Mouse (Mus musculus) liver, embryonic 12.5 days (tissue): ENCODE data around the gene Tipin. TPM values are rescaled to one million over a fixed set of nuclear protein-coding genes. Genes with fewer than 3 reads are reported as not detected.

Source experiments
- ATAC-seq: fragments of 200-750 bp; cut with Nextera tagmentation; 2 replicates; pipeline ENCODE4 v1.8.0; 2017; ENCODE audit warnings: moderate number of reproducible peaks, mild to moderate bottlenecking, moderate library complexity
- H3K27ac ChIP-seq: fragments of 300-500 bp; sonication (generic); 2 replicates; pipeline ENCODE4 v1.5.1; 2016; ENCODE audit warnings: mild to moderate bottlenecking
- H3K27me3 ChIP-seq: fragments of 300-500 bp; sonication (generic); replicated peaks from 2 replicates; pipeline ENCODE4 v1.6.1; 2016; ENCODE audit warnings: mild to moderate bottlenecking, moderate library complexity
- H3K36me3 ChIP-seq: fragments of 300-500 bp; sonication (generic); 2 replicates; pipeline ENCODE4 v1.6.1; 2016; ENCODE audit warnings: mild to moderate bottlenecking, moderate library complexity
- H3K4me1 ChIP-seq: fragments of 300-500 bp; sonication (generic); 2 replicates; pipeline ENCODE4 v1.6.1; 2016
- H3K4me2 ChIP-seq: fragments of 300-500 bp; sonication (generic); 2 replicates; pipeline ENCODE4 v1.6.1; 2016; ENCODE audit warnings: mild to moderate bottlenecking, moderate library complexity
- H3K4me3 ChIP-seq: fragments of 300-500 bp; sonication (generic); 2 replicates; pipeline ENCODE4 v1.5.1; 2016; ENCODE audit warnings: mild to moderate bottlenecking, moderate library complexity
- H3K9ac ChIP-seq: fragments of 300-500 bp; sonication (generic); 2 replicates; pipeline ENCODE4 v1.6.1; 2016; ENCODE audit warnings: mild to moderate bottlenecking, moderate library complexity
- H3K9me3 ChIP-seq: fragments of 300-500 bp; sonication (generic); replicated peaks from 2 replicates; pipeline ENCODE4 v1.6.1; 2016; ENCODE audit warnings: mild to moderate bottlenecking, moderate library complexity
- WGBS: fragments of 180-500 bp; shearing (Covaris S2); methylation state at CpG from one replicate; pipeline ENCODE4 v1.1.7; 2016; ENCODE audit not compliant: insufficient replicate concordance; 5-methylcytosine and 5-hydroxymethylcytosine counted together
- polyA plus RNA-seq: library from polyadenylated mRNA; unstranded; fragments of >200 nt; fragmentation: Nextera tagmentation; extraction: Ambion mirVana; gene quantifications from 2 replicates; pipeline ENCODE4 v1.2.1, GENCODE M21; 2016

The Tipin gene
- 269 and 280 TPM in 2 replicates for polyA plus RNA-seq

DNA sequence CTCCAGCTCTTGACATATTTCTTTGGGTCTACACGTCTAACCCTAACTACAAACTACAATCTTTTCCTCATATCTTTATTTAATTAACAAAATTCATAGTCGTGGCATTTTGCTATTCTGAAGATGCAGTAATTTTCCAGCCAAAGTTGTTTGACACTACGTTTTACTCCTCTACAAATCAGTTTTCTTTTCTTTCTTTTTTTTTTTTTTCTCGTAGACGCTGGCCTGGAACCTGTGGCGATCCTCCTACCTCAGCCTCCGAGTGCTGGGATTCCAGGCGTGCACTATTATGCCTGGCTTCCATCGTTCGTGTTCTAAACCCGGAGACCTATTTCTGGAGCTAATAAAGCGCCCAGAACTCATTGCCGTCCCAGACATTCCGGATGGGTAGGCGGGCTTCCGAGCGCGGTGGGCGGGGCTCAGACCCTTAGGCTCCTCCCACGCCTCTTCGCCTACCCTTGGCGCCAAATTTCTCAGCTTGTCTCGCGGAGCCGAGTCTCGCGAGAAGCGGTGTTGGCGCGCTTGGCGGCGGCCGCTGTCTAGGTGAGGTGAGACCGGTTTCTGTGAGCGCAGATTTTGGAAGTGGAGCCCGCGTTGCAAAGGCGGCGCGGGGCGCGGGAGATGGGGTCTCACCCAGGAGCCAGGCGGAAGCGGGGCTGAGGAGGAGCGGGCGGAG, at the start of gene Tipin:
Gene Tipin, plus strand, starts transcription at position 477 of the 676 bp plus-strand sequence.
- peaks cover 35% of the 10 kb centered on the region for H3K4me1 ChIP-seq
- ATAC-seq: peak; percentile 88
- WGBS: under 1% methylated on average over 46 of the region's 46 CpGs
- peaks cover 29% of the 10 kb centered on the region for H3K36me3 ChIP-seq
- H3K4me2 ChIP-seq: peak within 1 kb of the TSS; percentile 82
- no peaks in the 10 kb centered on the region for H3K27me3 ChIP-seq
- H3K4me3 ChIP-seq: peak within 1 kb of the TSS; percentile 94
- peak within 1 kb of the TSS; percentile 93 for H3K27ac ChIP-seq
- H3K9me3 ChIP-seq: no peaks in the 10 kb centered on the region
- H3K9ac ChIP-seq: peak within 1 kb of the TSS; percentile 97

DNA sequence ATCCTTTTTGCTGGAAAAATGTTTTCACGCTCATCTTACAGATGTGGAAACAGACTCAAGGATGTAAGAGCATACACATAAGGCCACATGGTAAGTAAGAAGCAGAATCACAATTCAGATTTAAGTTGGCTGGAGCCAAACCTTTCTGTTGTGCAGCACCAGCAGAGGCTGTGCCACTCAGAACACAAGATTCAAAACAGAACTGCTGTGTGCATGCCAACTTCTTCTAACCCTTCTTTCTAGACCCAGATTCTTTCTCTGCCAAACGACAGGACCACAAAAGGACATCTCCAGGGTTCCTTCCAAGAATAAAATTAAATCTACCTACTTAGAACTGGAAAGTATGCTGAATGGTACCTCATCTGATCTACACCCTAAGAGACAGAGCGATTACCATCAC, 49.7 kb upstream of the Tipin start:
- 81% methylated on average over 3 of the region's 3 CpGs for WGBS
- no peak overlapping the region for H3K4me2 ChIP-seq
- no peaks in the 10 kb centered on the region for H3K9me3 ChIP-seq
- no peak for ATAC-seq
- peaks cover 10% of the 10 kb centered on the region for H3K36me3 ChIP-seq
- no peaks in the 10 kb centered on the region for H3K27me3 ChIP-seq
- no peak overlapping the region for H3K4me3 ChIP-seq
- no peak overlapping the region for H3K9ac ChIP-seq
- peaks cover 24% of the 10 kb centered on the region for H3K4me1 ChIP-seq
- peak overlapping the region; percentile 15; the same call in 1 of the 2 replicates for H3K27ac ChIP-seq

DNA sequence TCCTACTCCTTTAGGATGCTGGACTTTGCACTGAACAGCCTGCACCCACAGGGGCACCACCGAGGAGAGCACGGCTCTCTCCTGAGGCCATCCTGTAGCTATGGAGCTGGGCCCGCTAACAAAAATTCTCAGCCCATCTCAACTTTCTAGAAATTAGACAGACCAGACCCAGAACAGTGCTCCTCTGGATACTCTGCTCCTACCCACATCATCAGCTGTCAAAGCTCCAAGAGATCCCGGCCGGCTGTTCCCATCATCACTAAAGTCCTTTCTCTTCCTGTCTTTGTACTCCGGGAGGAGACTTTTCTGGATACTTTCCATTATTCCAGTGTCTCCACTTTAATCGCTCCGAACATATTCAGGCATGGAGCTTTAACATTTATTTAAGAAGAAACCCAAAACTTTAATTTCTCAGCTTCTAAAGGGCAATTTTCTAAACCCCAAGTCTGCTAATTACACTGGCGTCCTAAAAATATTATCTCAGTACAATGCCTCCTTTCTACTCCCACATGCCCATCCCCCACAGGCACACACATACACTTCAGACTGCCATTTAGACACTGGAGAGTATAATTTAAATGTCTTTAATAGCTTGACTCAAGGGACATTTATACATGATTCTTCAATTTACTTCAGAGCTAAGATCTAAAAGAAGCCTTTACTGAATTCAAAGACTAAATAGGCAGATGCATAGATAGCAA, 49.0 kb upstream of the Tipin start:
- Histone ChIP-seq H3K9ac (no peak overlapping the region), H3K36me3 (peaks cover 10% of the 10 kb centered on the region), H3K4me3 (no peak overlapping the region), H3K4me2 (no peak overlapping the region), H3K27ac (no peak overlapping the region), H3K4me1 (peaks cover 24% of the 10 kb centered on the region), H3K9me3 (no peaks in the 10 kb centered on the region), H3K27me3 (no peaks in the 10 kb centered on the region)
- WGBS: 74% methylated on average over 9 of the region's 9 CpGs
- ATAC-seq: no peak

DNA sequence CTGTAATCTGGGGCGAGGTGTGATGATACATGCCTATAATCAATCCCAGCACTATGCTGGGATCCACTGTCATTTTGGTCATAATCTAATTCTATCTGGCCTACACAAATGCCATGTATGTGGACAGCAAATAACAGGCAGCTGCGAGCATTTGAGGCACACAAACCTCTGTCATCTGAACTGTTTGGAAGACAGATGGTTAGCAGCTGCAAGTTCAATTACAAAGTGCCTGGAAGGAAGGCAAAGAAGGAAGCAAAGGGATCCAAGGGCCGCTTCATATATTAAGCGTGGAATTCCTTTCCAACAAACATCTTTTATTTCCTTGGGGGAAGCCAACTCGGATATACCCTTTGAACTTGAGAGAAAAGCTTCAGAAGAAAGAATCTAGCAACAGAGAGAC, 47.7 kb upstream of the Tipin start:
- Histone ChIP-seq H3K36me3 (peaks cover 10% of the 10 kb centered on the region), H3K27me3 (no peaks in the 10 kb centered on the region), H3K9me3 (no peaks in the 10 kb centered on the region), H3K4me3 (no peak overlapping the region), H3K4me2 (no peak overlapping the region), H3K27ac (no peak overlapping the region), H3K9ac (no peak overlapping the region), H3K4me1 (peaks cover 15% of the 10 kb centered on the region; the same call in 1 of the 2 replicates)
- WGBS: 81% methylated on average over 5 of the region's 5 CpGs
- no peak for ATAC-seq

DNA sequence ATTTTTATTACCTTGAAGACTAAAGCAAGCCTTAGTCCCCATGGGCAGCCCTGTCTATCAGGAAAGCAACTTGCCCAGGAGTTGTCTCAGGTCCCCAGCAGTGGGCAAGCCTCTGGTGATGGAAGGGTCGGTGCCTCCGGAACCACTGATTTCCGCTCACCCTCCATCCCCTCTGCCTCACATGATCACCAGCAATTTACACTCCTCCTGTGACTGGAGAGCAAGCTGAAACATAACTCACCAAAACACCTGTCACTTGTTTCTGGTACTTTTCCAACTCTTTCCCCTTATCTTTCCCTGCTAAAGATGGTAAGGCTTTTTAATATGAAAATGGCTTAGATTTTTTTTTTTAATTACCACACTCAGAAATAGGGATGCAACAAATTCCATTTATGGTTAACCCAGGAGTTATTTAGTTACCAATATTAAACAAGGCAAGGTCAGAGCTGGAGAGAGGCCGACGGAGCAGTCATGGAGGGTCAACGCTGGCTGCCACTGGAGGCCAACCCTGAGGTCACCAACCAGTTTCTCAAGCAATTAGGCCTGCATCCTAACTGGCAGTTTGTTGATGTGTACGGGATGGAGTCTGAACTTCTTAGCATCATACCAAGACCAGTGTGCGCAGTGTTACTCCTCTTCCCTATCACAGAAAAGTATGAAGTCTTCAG, 46.5 kb upstream of the Tipin start, which contains the start of gene Uchl4:
Gene Uchl4, plus strand, starts transcription at position 434 of the 668 bp plus-strand sequence.
- Histone ChIP-seq H3K4me3 (no peak within 1 kb of the TSS), H3K9ac (no peak within 1 kb of the TSS), H3K27ac (no peak within 1 kb of the TSS), H3K36me3 (peaks cover 10% of the 10 kb centered on the region), H3K4me2 (no peak within 1 kb of the TSS), H3K4me1 (peaks cover 10% of the 10 kb centered on the region; the same call in 1 of the 2 replicates), H3K9me3 (no peaks in the 10 kb centered on the region), H3K27me3 (no peaks in the 10 kb centered on the region)
- 83% methylated on average over 8 of the region's 8 CpGs for WGBS
- no peak for ATAC-seq

DNA sequence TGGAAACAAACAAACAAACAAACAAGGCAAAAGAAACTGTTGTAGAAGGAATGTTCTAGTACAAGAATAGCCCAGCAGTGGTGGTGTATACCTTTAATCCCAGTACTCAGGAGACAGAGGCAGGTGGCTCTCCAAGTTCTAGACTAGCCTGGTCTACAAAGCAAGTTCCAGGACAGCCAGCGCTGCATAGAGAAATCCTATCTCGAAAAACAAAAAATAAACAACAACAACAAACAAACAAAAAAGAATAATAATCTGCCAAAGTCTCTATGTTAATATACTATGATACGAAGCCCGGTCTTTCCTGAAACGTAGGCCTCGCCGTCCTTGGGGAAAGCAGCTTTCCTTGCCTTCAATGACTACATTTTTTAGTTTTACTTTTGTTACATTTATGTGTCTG, 45.3 kb upstream of the Tipin start:
- no peak overlapping the region for H3K4me3 ChIP-seq
- H3K27ac ChIP-seq: no peak overlapping the region
- H3K4me1 ChIP-seq: peaks cover 14% of the 10 kb centered on the region; the same call in 1 of the 2 replicates
- H3K9ac ChIP-seq: no peak overlapping the region
- H3K4me2 ChIP-seq: no peak overlapping the region
- no peaks in the 10 kb centered on the region for H3K27me3 ChIP-seq
- no peak for ATAC-seq
- WGBS: 85% methylated on average over 7 of the region's 7 CpGs
- no peaks in the 10 kb centered on the region for H3K9me3 ChIP-seq
- peaks cover 10% of the 10 kb centered on the region for H3K36me3 ChIP-seq

DNA sequence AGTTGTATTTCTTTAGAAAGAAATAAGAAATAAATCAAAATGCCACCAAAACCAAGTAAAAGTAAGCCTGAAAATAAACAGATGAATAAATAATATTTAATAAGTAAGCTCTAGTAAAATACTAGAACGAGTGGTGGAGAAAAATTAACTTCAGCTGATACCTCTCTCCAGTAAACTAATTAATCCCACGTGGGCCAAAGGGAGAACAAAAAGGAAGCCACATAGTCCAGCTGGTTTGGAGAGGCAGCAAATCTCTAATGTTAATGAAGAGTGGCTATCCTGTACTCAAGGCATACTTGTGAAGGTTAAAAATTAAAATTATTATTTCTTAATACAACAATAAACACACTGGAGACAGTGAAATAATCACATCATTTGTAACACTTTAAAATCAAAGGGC, 41.3 kb upstream of the Tipin start:
- H3K27ac ChIP-seq: no peak overlapping the region
- 56% methylated on average over 2 of the region's 2 CpGs for WGBS
- H3K9me3 ChIP-seq: no peaks in the 10 kb centered on the region
- H3K9ac ChIP-seq: no peak overlapping the region
- H3K4me3 ChIP-seq: no peak overlapping the region
- H3K27me3 ChIP-seq: no peaks in the 10 kb centered on the region
- H3K4me2 ChIP-seq: no peak overlapping the region
- no peak for ATAC-seq
- H3K4me1 ChIP-seq: peaks cover 7% of the 10 kb centered on the region; the same call in 1 of the 2 replicates
- peaks cover 5% of the 10 kb centered on the region for H3K36me3 ChIP-seq

DNA sequence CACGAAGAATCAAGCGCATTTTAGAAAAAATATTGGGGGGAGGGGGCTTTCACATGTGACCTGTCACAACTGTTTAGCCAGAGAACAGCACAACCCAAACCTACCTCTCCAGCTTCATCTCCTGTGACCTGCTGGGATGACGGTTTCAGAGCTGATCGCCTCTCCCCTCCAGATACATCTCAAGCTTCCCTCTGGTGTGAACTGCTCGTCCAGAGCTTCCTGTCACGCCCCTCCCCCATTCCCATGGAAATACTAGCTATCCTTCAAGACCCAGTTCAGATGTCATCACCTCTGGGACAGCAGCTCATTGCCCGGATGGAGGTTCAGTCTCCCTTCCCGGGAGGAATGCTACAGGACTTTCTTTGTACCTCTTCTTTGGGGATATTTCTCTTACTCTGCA, 40.7 kb upstream of the Tipin start:
- H3K4me1 ChIP-seq: peaks cover 7% of the 10 kb centered on the region; the same call in 1 of the 2 replicates
- H3K9me3 ChIP-seq: no peaks in the 10 kb centered on the region
- 0 out of 2 replicates have a peak overlapping the region, but pooled peaks have one; percentile 2 for H3K4me2 ChIP-seq
- no peak for ATAC-seq
- 43% methylated on average over 8 of the region's 8 CpGs for WGBS
- no peak overlapping the region for H3K27ac ChIP-seq
- H3K4me3 ChIP-seq: no peak overlapping the region
- peaks cover 5% of the 10 kb centered on the region for H3K36me3 ChIP-seq
- no peaks in the 10 kb centered on the region for H3K27me3 ChIP-seq
- no peak overlapping the region for H3K9ac ChIP-seq

DNA sequence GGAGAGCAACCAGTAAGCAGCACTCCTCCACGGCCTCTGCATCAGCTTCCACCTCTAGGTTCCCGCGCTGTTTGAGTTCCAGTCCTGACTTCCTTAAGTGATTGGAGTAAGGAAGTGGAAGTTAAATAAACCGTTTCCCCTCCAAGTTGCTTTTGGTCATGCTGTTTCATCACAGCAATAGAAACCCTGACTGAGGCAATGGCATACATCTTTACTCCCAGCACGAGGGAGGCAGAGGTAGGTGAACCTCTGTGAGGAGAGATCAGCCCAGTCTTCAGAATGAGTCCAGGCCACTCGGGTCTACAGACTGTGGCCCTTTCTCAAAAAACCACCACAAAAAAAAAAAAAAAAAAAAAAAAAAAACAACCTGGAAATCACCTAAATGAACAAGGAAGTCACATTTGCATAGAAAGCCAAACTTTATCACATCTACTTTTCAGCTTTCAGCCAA, 39.0 kb upstream of the Tipin start:
- 44% methylated on average over 6 of the region's 6 CpGs for WGBS
- no peak for ATAC-seq
- peaks cover 10% of the 10 kb centered on the region; the same call in 1 of the 2 replicates for H3K4me1 ChIP-seq

DNA sequence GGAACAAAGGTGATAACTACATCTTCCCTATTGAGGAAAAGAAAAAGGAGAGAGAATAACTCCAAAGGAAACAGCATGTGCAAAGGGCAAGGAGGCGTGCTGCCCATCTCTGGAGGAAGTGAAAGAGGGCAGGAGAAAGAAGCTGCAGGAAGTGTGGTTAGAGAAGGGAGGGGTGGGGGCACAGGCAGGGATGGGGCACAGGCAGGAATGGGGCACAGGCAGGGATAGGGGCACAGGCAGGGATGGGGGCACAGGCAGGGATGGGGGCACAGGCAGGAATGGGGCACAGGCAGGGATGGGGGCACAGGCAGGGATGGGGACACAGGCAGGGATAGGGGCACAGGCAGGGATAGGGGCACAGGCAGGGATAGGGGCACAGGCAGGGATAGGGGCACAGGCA, 32.0 kb upstream of the Tipin start:
- 56% methylated on average over 1 of the region's 1 CpGs for WGBS
- Histone ChIP-seq H3K9me3 (no peaks in the 10 kb centered on the region), H3K27me3 (no peaks in the 10 kb centered on the region), H3K36me3 (peaks cover 10% of the 10 kb centered on the region), H3K4me1 (peaks cover 41% of the 10 kb centered on the region), H3K9ac (no peak overlapping the region), H3K4me3 (no peak overlapping the region), H3K4me2 (no peak overlapping the region; the same call in 1 of the 2 replicates), H3K27ac (no peak overlapping the region)
- no peak for ATAC-seq

More for the DNA sequence above, 39.0 kb upstream of the Tipin start:
- Histone ChIP-seq H3K27ac (no peak overlapping the region), H3K4me2 (no peak overlapping the region), H3K9me3 (no peaks in the 10 kb centered on the region), H3K9ac (no peak overlapping the region), H3K4me3 (no peak overlapping the region), H3K27me3 (no peaks in the 10 kb centered on the region), H3K36me3 (no peaks in the 10 kb centered on the region; the same call in none of the 2 replicates)

DNA sequence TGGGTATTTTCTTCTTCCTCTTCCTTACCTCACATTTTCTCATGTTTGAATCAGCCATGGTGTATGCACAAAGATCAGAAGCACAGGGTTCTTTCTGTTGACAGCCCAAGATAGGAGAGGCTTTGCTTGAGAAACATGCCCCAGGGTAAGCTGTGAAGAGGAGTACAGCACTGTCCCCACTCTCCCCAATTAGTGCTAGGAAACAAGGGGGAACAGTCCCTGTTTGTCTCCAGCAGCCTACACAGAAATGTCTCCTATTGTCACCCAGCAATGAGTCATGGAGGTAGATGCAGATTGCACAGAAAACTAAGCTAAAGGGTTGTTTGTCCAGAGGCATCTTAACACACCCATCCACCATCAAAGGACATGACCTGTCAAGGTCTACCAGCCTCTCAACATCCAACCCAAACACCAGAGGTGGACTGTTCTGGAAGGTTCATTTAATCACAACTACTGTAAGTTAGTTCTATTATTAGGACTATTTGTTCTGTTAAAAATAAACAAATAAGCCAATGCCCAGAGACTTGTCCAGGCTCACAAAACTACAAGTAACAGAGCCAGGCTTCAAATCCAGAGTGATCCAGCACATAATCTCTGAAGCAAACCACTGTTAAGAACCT, 31.2 kb upstream of the Tipin start:
- H3K4me3 ChIP-seq: no peak overlapping the region
- H3K9me3 ChIP-seq: no peaks in the 10 kb centered on the region
- peaks cover 10% of the 10 kb centered on the region for H3K36me3 ChIP-seq
- no peak for ATAC-seq
- peaks cover 41% of the 10 kb centered on the region for H3K4me1 ChIP-seq
- no peak overlapping the region for H3K9ac ChIP-seq
- H3K27me3 ChIP-seq: no peaks in the 10 kb centered on the region
- H3K4me2 ChIP-seq: no peak overlapping the region
- H3K27ac ChIP-seq: peak overlapping the region; percentile 11; the same call in 1 of the 2 replicates
